Mouse (Mus musculus): ENCODE measurements at regions not wholly inside any gene's neighbourhood (a gene's known extent, or its start where the extent isn't known, plus 50 kb on each side); places are given as distances from the start of the nearest gene placed in this dataset.

GRCm38 (mm10) chr13:44061721-44062300 lies 277.2 kb downstream of the Cd83 start:
- ATAC-seq (no peak), DNase-seq (ENCODE audit: low spot score) (no peak)
- Histone ChIP-seq H3K4me1 (ENCODE audit: control insufficient read depth, insufficient read depth, low read length) (peaks cover 8% of the 10 kb centered on the region), H3K36me3 (ENCODE audit: control insufficient read depth, insufficient read depth, low read length) (no peaks in the 10 kb centered on the region), H3K27me3 (replicated peaks; ENCODE audit: control insufficient read depth, insufficient read depth, low read length) (no peaks in the 10 kb centered on the region), H3K4me3 (ENCODE audit: low read depth, low read length) (no peak overlapping the region), H3K4me2 (ENCODE audit: low read length) (no peak overlapping the region), H3K9me3 (replicated peaks; ENCODE audit: control insufficient read depth, low read length) (no peaks in the 10 kb centered on the region), H3K27ac (ENCODE audit: low read depth, low read length) (no peak overlapping the region), H3K9ac (ENCODE audit: low read length) (no peak overlapping the region)
- 45% methylated on average over 7 of the region's 7 CpGs for WGBS

GRCm38 (mm10) chr13:44063317-44063716 lies 278.7 kb downstream of the Cd83 start:
- no peaks in the 10 kb centered on the region for H3K9me3 ChIP-seq (replicated peaks; ENCODE audit: control insufficient read depth, low read length)
- peaks cover 7% of the 10 kb centered on the region; the same call in 1 of the 2 replicates for H3K4me1 ChIP-seq (ENCODE audit: control insufficient read depth, insufficient read depth, low read length)
- ATAC-seq: no peak
- H3K4me2 ChIP-seq (ENCODE audit: low read length): no peak overlapping the region
- WGBS: 81% methylated on average over 8 of the region's 8 CpGs
- no peak overlapping the region for H3K9ac ChIP-seq (ENCODE audit: low read length)
- no peak overlapping the region for H3K4me3 ChIP-seq (ENCODE audit: low read depth, low read length)
- no peak overlapping the region for H3K27ac ChIP-seq (ENCODE audit: low read depth, low read length)
- no peaks in the 10 kb centered on the region for H3K36me3 ChIP-seq (ENCODE audit: control insufficient read depth, insufficient read depth, low read length)
- no peaks in the 10 kb centered on the region for H3K27me3 ChIP-seq (replicated peaks; ENCODE audit: control insufficient read depth, insufficient read depth, low read length)
- no peak for DNase-seq (ENCODE audit: low spot score)

GRCm38 (mm10) chr13:44064026-44064425 lies 279.5 kb downstream of the Cd83 start:
- H3K27ac ChIP-seq (ENCODE audit: low read depth, low read length): no peak overlapping the region
- H3K4me3 ChIP-seq (ENCODE audit: low read depth, low read length): no peak overlapping the region
- H3K4me1 ChIP-seq (ENCODE audit: control insufficient read depth, insufficient read depth, low read length): peaks cover 7% of the 10 kb centered on the region; the same call in 1 of the 2 replicates
- H3K4me2 ChIP-seq (ENCODE audit: low read length): no peak overlapping the region
- H3K36me3 ChIP-seq (ENCODE audit: control insufficient read depth, insufficient read depth, low read length): no peaks in the 10 kb centered on the region
- 72% methylated on average over 3 of the region's 3 CpGs for WGBS
- no peaks in the 10 kb centered on the region for H3K27me3 ChIP-seq (replicated peaks; ENCODE audit: control insufficient read depth, insufficient read depth, low read length)
- no peaks in the 10 kb centered on the region for H3K9me3 ChIP-seq (replicated peaks; ENCODE audit: control insufficient read depth, low read length)
- ATAC-seq (no peak), DNase-seq (ENCODE audit: low spot score) (no peak)
- H3K9ac ChIP-seq (ENCODE audit: low read length): no peak overlapping the region

- Histone ChIP-seq H3K27me3 (replicated peaks; ENCODE audit: control insufficient read depth, insufficient read depth, low read length) (no peaks in the 10 kb centered on the region), H3K4me1 (ENCODE audit: control insufficient read depth, insufficient read depth, low read length) (peaks cover 7% of the 10 kb centered on the region; the same call in 1 of the 2 replicates), H3K27ac (ENCODE audit: low read depth, low read length) (no peak overlapping the region), H3K9me3 (replicated peaks; ENCODE audit: control insufficient read depth, low read length) (no peaks in the 10 kb centered on the region), H3K36me3 (ENCODE audit: control insufficient read depth, insufficient read depth, low read length) (no peaks in the 10 kb centered on the region), H3K9ac (ENCODE audit: low read length) (no peak overlapping the region), H3K4me2 (ENCODE audit: low read length) (no peak overlapping the region), H3K4me3 (ENCODE audit: low read depth, low read length) (no peak overlapping the region)
- no peak for DNase-seq (ENCODE audit: low spot score)
- ATAC-seq: no peak
- WGBS: 66% methylated on average over 13 of the region's 13 CpGs
Measured at GRCm38 (mm10) chr13:44065741-44066185, 281.2 kb downstream of the Cd83 start.

GRCm38 (mm10) chr13:44067244-44067643 lies 282.7 kb downstream of the Cd83 start:
- Histone ChIP-seq H3K9ac (ENCODE audit: low read length) (no peak overlapping the region), H3K4me1 (ENCODE audit: control insufficient read depth, insufficient read depth, low read length) (peaks cover 1% of the 10 kb centered on the region; the same call in 1 of the 2 replicates), H3K36me3 (ENCODE audit: control insufficient read depth, insufficient read depth, low read length) (no peaks in the 10 kb centered on the region), H3K27me3 (replicated peaks; ENCODE audit: control insufficient read depth, insufficient read depth, low read length) (no peaks in the 10 kb centered on the region), H3K4me3 (ENCODE audit: low read depth, low read length) (no peak overlapping the region), H3K9me3 (replicated peaks; ENCODE audit: control insufficient read depth, low read length) (no peaks in the 10 kb centered on the region), H3K4me2 (ENCODE audit: low read length) (no peak overlapping the region), H3K27ac (ENCODE audit: low read depth, low read length) (no peak overlapping the region)
- DNase-seq (ENCODE audit: low spot score) (no peak), ATAC-seq (no peak)
- WGBS: 93% methylated on average over 2 of the region's 2 CpGs

- Histone ChIP-seq H3K27ac (ENCODE audit: low read depth, low read length) (no peak overlapping the region), H3K9me3 (replicated peaks; ENCODE audit: control insufficient read depth, low read length) (no peaks in the 10 kb centered on the region), H3K4me2 (ENCODE audit: low read length) (no peak overlapping the region), H3K9ac (ENCODE audit: low read length) (no peak overlapping the region), H3K4me1 (ENCODE audit: control insufficient read depth, insufficient read depth, low read length) (no peaks in the 10 kb centered on the region), H3K36me3 (ENCODE audit: control insufficient read depth, insufficient read depth, low read length) (no peaks in the 10 kb centered on the region), H3K4me3 (ENCODE audit: low read depth, low read length) (no peak overlapping the region), H3K27me3 (replicated peaks; ENCODE audit: control insufficient read depth, insufficient read depth, low read length) (no peaks in the 10 kb centered on the region)
- ATAC-seq: no peak
- 90% methylated on average over 5 of the region's 5 CpGs for WGBS
- DNase-seq (ENCODE audit: low spot score): no peak
Measured at GRCm38 (mm10) chr13:44068951-44069350, 284.4 kb downstream of the Cd83 start.

- WGBS: 49% methylated on average over 9 of the region's 9 CpGs
- H3K27me3 ChIP-seq (replicated peaks; ENCODE audit: control insufficient read depth, insufficient read depth, low read length): no peaks in the 10 kb centered on the region
- ATAC-seq (no peak), DNase-seq (ENCODE audit: low spot score) (peak; percentile 58)
- H3K4me2 ChIP-seq (ENCODE audit: low read length): no peak overlapping the region
- no peaks in the 10 kb centered on the region for H3K9me3 ChIP-seq (replicated peaks; ENCODE audit: control insufficient read depth, low read length)
- no peak overlapping the region for H3K9ac ChIP-seq (ENCODE audit: low read length)
- no peak overlapping the region for H3K4me3 ChIP-seq (ENCODE audit: low read depth, low read length)
- no peak overlapping the region for H3K27ac ChIP-seq (ENCODE audit: low read depth, low read length)
- no peaks in the 10 kb centered on the region for H3K36me3 ChIP-seq (ENCODE audit: control insufficient read depth, insufficient read depth, low read length)
- no peaks in the 10 kb centered on the region for H3K4me1 ChIP-seq (ENCODE audit: control insufficient read depth, insufficient read depth, low read length)
Measured at GRCm38 (mm10) chr13:44073122-44073521, 288.5 kb downstream of the Cd83 start.

- H3K27me3 ChIP-seq (replicated peaks; ENCODE audit: control insufficient read depth, insufficient read depth, low read length): no peaks in the 10 kb centered on the region
- DNase-seq (ENCODE audit: low spot score): peak; percentile 41
Measured at GRCm38 (mm10) chr13:44074172-44074571, 289.6 kb downstream of the Cd83 start.

GRCm38 (mm10) chr13:44077022-44077421 lies 292.4 kb downstream of the Cd83 start:
- 91% methylated on average over 10 of the region's 10 CpGs for WGBS
- no peak overlapping the region for H3K27ac ChIP-seq (ENCODE audit: low read depth, low read length)

More at GRCm38 (mm10) chr13:44074172-44074571, 289.6 kb downstream of the Cd83 start:
- H3K27ac ChIP-seq (ENCODE audit: low read depth, low read length): no peak overlapping the region
- H3K9me3 ChIP-seq (replicated peaks; ENCODE audit: control insufficient read depth, low read length): no peaks in the 10 kb centered on the region
- WGBS: 80% methylated on average over 9 of the region's 9 CpGs
- ATAC-seq: no peak
- H3K36me3 ChIP-seq (ENCODE audit: control insufficient read depth, insufficient read depth, low read length): no peaks in the 10 kb centered on the region
- H3K4me3 ChIP-seq (ENCODE audit: low read depth, low read length): no peak overlapping the region
- H3K4me1 ChIP-seq (ENCODE audit: control insufficient read depth, insufficient read depth, low read length): no peaks in the 10 kb centered on the region
- H3K9ac ChIP-seq (ENCODE audit: low read length): no peak overlapping the region
- no peak overlapping the region for H3K4me2 ChIP-seq (ENCODE audit: low read length)

More at GRCm38 (mm10) chr13:44077022-44077421, 292.4 kb downstream of the Cd83 start:
- Histone ChIP-seq H3K4me1 (ENCODE audit: control insufficient read depth, insufficient read depth, low read length) (no peaks in the 10 kb centered on the region), H3K36me3 (ENCODE audit: control insufficient read depth, insufficient read depth, low read length) (no peaks in the 10 kb centered on the region), H3K9ac (ENCODE audit: low read length) (no peak overlapping the region), H3K4me3 (ENCODE audit: low read depth, low read length) (no peak overlapping the region), H3K27me3 (replicated peaks; ENCODE audit: control insufficient read depth, insufficient read depth, low read length) (no peaks in the 10 kb centered on the region), H3K4me2 (ENCODE audit: low read length) (no peak overlapping the region), H3K9me3 (replicated peaks; ENCODE audit: control insufficient read depth, low read length) (no peaks in the 10 kb centered on the region)
- ATAC-seq (no peak), DNase-seq (ENCODE audit: low spot score) (no peak)
